Comparison of ENCODE assay signal across 10 mouse cellular contexts in genomic region chr1:182519341-182519740, GRCm38 (mm10). TPM values are rescaled to one million over a fixed set of nuclear protein-coding genes. Genes with fewer than 3 reads are reported as not detected.
A peak's percentile ranks its signal among the peaks of the same experiment; 100 is the strongest.
DNase-seq lines count a peak whose midpoint lies in the region; ATAC-seq and TF ChIP-seq lines count a peak whose summit lies in the region.
"Had no signal": no experiment of that assay in that cellular context is flagged by ENCODE, and none has a peak within 500 bp of the region (broad histone marks: within the 10 kb centered on the region; RNA-seq: fewer than 3 reads in every experiment).

No protein-coding gene starts in this region.

- peak overlapping the region; percentile 71 for H3K27ac ChIP-seq in heart, adult 2 months
- peak overlapping the region; percentile 67 for H3K27ac ChIP-seq in thymus, adult 2 months (ENCODE audit: control insufficient read depth, insufficient read depth, low read length)
- peak overlapping the region; percentile 81 for H3K27ac ChIP-seq in intestine, embryonic 16.5 days (ENCODE audit: low read length)

- peaks cover 1% of the 10 kb centered on the region; the same call in 1 of the 2 replicates for H3K79me2 ChIP-seq in heart, adult 2 months (replicated peaks; ENCODE audit: control insufficient read depth, insufficient read depth, low read length)

- ATAC-seq in intestine, embryonic 16.5 days = no peak
- ATAC-seq in monocyte, adult 5-6 weeks (replicated peaks; ENCODE audit: insufficient number of reproducible peaks, low FRiP score, low TSS enrichment, poor library complexity, severe bottlenecking) = no peak
- ATAC-seq: midbrain, embryonic 16.5 days had no signal

- TF ChIP-seq EP300 in heart, adult 2 months (IDR thresholded peaks at IDR 0.05; ENCODE audit: insufficient read depth, low read depth, low read length) = no peak

- no peak overlapping the region for H3K4me2 ChIP-seq in intestine, embryonic 16.5 days (ENCODE audit: low read depth, low read length)

- peak in 1 of 2 experiments; percentile 25 for DNase-seq in heart, adult 2 months
- no peak for DNase-seq in heart, adult 9 months (ENCODE audit: low spot score in 2 of 2)
- no peak for DNase-seq in thymus, adult 2 months
- DNase-seq in thymus, postnatal 36 days = no peak
- no peak for DNase-seq in urinary bladder, postnatal 10 days (ENCODE audit: low spot score)
- no peak for DNase-seq in cerebellum, adult 11 months

- no peak for TF ChIP-seq POLR2A in heart, adult 2 months (IDR thresholded peaks at IDR 0.05; ENCODE audit: insufficient read depth, low read depth, low read length)
- no peak for TF ChIP-seq POLR2A in thymus, adult 2 months (IDR thresholded peaks at IDR 0.05; ENCODE audit: control insufficient read depth, extremely low read depth, insufficient read depth, low read length, poor library complexity)

- peaks cover 18% of the 10 kb centered on the region for H3K4me1 ChIP-seq in heart, adult 2 months (ENCODE audit: control insufficient read depth, insufficient read depth, low read length)
- peaks cover 37% of the 10 kb centered on the region for H3K4me1 ChIP-seq in thymus, adult 2 months (replicated peaks; ENCODE audit: control insufficient read depth, insufficient read depth, low read length)
- H3K4me1 ChIP-seq in intestine, embryonic 16.5 days (ENCODE audit: control insufficient read depth, insufficient read depth, low read length) = peaks cover 27% of the 10 kb centered on the region

- no peak for TF ChIP-seq CTCF in heart, adult 2 months (IDR thresholded peaks at IDR 0.05)
- no peak for TF ChIP-seq CTCF in thymus, adult 2 months (IDR thresholded peaks at IDR 0.05; ENCODE audit: borderline replicate concordance, control insufficient read depth, extremely low read depth, insufficient read depth, low read length, poor library complexity)

- intact Hi-C loops in heart, adult 2 months (cut with DNase I) = no loop called here

- H3K9me3 ChIP-seq in intestine, embryonic 16.5 days (ENCODE audit: control insufficient read depth, low read length) = no peaks in the 10 kb centered on the region

- no peaks in the 10 kb centered on the region for H3K27me3 ChIP-seq in heart, adult 2 months (ENCODE audit: control insufficient read depth, insufficient read depth, low read length)
- no peaks in the 10 kb centered on the region for H3K27me3 ChIP-seq in thymus, adult 2 months (ENCODE audit: control insufficient read depth, insufficient read depth, low read length)
- no peaks in the 10 kb centered on the region for H3K27me3 ChIP-seq in intestine, embryonic 16.5 days (replicated peaks; ENCODE audit: control insufficient read depth, insufficient read depth, low read length)

- H3K36me3 ChIP-seq in heart, adult 2 months (ENCODE audit: control insufficient read depth, insufficient read depth, low read length) = peaks cover 6% of the 10 kb centered on the region
- H3K36me3 ChIP-seq in thymus, adult 2 months (ENCODE audit: control insufficient read depth, insufficient read depth, low read length) = no peaks in the 10 kb centered on the region
- H3K36me3 ChIP-seq in intestine, embryonic 16.5 days (ENCODE audit: control insufficient read depth, insufficient read depth, low read length) = no peaks in the 10 kb centered on the region; the same call in 1 of the 2 replicates

- H3K4me3 ChIP-seq in heart, adult 2 months = no peak overlapping the region
- H3K4me3 ChIP-seq in thymus, adult 2 months (ENCODE audit: control insufficient read depth, insufficient read depth, low read length) = no peak overlapping the region
- no peak overlapping the region for H3K4me3 ChIP-seq in intestine, embryonic 16.5 days (ENCODE audit: low read length)

- no peak overlapping the region for H3K9ac ChIP-seq in heart, adult 2 months (ENCODE audit: low read depth, low read length)
- H3K9ac ChIP-seq in intestine, embryonic 16.5 days (ENCODE audit: low read depth, low read length) = no peak overlapping the region

- 41% methylated on average over 5 of the region's 5 CpGs for WGBS in heart, adult 2 months
- 94% methylated on average over 5 of the region's 5 CpGs for WGBS in thymus, adult 2 months
- WGBS in intestine, embryonic 16.5 days = 61% methylated on average over 5 of the region's 5 CpGs

RNA-seq across cellular contexts. Expression of gene Capn2, which starts 1.9 kb away (rescaled TPM):
- total RNA-seq in heart, adult 2 months (2021) = 10 to 100 TPM; 63.9 to 65.3 TPM
- 28.0 and 46.2 TPM in 2 replicates for polyA plus RNA-seq in heart, adult 2 months (2012; rRNA removed)
- polyA plus RNA-seq in thymus, adult 2 months (2012; rRNA removed) = 19.4 and 23.3 TPM in 2 replicates
- 74.8 and 77.0 TPM in 2 replicates for polyA plus RNA-seq in intestine, embryonic 16.5 days (2015; fragmentation: Nextera tagmentation; extraction: Ambion mirVana)
- 167 to 244 TPM (median 240 TPM) in 3 replicates for total RNA-seq in monocyte, adult 5-6 weeks (2017)

RNA-seq across cellular contexts. Expression of gene Capn8, which starts 45.5 kb away (rescaled TPM):
- total RNA-seq in heart, adult 2 months (2021) = not detected
- not detected in 2 replicates for polyA plus RNA-seq in heart, adult 2 months (2012; rRNA removed)
- polyA plus RNA-seq in thymus, adult 2 months (2012; rRNA removed) = 0.08 and 0.12 TPM in 2 replicates
- polyA plus RNA-seq in intestine, embryonic 16.5 days (2015; fragmentation: Nextera tagmentation; extraction: Ambion mirVana) = 3.6 and 4.2 TPM in 2 replicates
- not detected in 3 replicates for total RNA-seq in monocyte, adult 5-6 weeks (2017)
- polyA plus RNA-seq: inflammation-experienced regulatory T-cells, adult 6 months had no signal
